Mouse (Mus musculus) bone marrow macrophage, adult 2 months (primary cell): ENCODE measurements around the gene Srgap1. TPM values are rescaled to one million over a fixed set of nuclear protein-coding genes. Genes with fewer than 3 reads are reported as not detected.

ENCODE experiments used
- H3K27ac ChIP-seq: 2 replicates; pipeline ENCODE4 v1.5.1; 2012; ENCODE audit warnings: low read depth, low read length; ENCODE audit not compliant: insufficient read depth
- H3K4me1 ChIP-seq: 2 replicates; pipeline ENCODE4 v1.6.1; 2012; ENCODE audit warnings: low read length; ENCODE audit not compliant: control insufficient read depth, insufficient read depth
- H3K4me3 ChIP-seq: 2 replicates; pipeline ENCODE4 v1.5.1; 2012; ENCODE audit warnings: mild to moderate bottlenecking, low read length, moderate library complexity; ENCODE audit not compliant: insufficient read depth
- CTCF ChIP-seq: IDR thresholded peaks from 2 replicates; pipeline ENCODE4 v1.5.1; 2012; ENCODE audit warnings: low read depth, mild to moderate bottlenecking, low read length, moderate library complexity
- POLR2A ChIP-seq: IDR thresholded peaks from 2 replicates; pipeline ENCODE4 v1.6.1; 2012; ENCODE audit warnings: mild to moderate bottlenecking, low read depth, low read length, borderline replicate concordance
- polyA plus RNA-seq: library from polyadenylated mRNA; stranded (reverse); fragments of >200 nt; gene quantifications from 2 replicates; pipeline ENCODE4 v1.2.4, GENCODE M21; 2012; ENCODE audit not compliant: missing spikeins, insufficient read depth, insufficient read length

The Srgap1 gene
- polyA plus RNA-seq, 1 experiment = not detected

GRCm38 (mm10) chr10:121865503-121866239, 181.4 kb downstream of the Srgap1 start:
- Histone ChIP-seq H3K4me3 (no peak overlapping the region), H3K27ac (no peak overlapping the region), H3K4me1 (no peaks in the 10 kb centered on the region)
- no peak for TF ChIP-seq CTCF
- TF ChIP-seq POLR2A = no peak

- Histone ChIP-seq H3K4me3 (no peak overlapping the region), H3K4me1 (no peaks in the 10 kb centered on the region), H3K27ac (no peak overlapping the region)
- TF ChIP-seq CTCF (no peak), POLR2A (no peak)
Measured at GRCm38 (mm10) chr10:121860924-121861323, 186.2 kb downstream of the Srgap1 start.

GRCm38 (mm10) chr10:121859803-121860571, 187.1 kb downstream of the Srgap1 start:
- no peaks in the 10 kb centered on the region for H3K4me1 ChIP-seq
- no peak overlapping the region for H3K27ac ChIP-seq
- TF ChIP-seq POLR2A = no peak
- TF ChIP-seq CTCF = no peak
- H3K4me3 ChIP-seq = no peak overlapping the region

- TF ChIP-seq POLR2A (no peak), CTCF (no peak)
- H3K27ac ChIP-seq = no peak overlapping the region
- no peaks in the 10 kb centered on the region for H3K4me1 ChIP-seq
- no peak overlapping the region for H3K4me3 ChIP-seq
Measured at GRCm38 (mm10) chr10:121858911-121859310, 188.2 kb downstream of the Srgap1 start.

- no peak overlapping the region for H3K27ac ChIP-seq
- no peak overlapping the region for H3K4me3 ChIP-seq
- TF ChIP-seq CTCF = no peak
- TF ChIP-seq POLR2A = no peak
- H3K4me1 ChIP-seq = no peaks in the 10 kb centered on the region
Measured at GRCm38 (mm10) chr10:121858086-121858485, 189.0 kb downstream of the Srgap1 start.

- TF ChIP-seq POLR2A = no peak
- Histone ChIP-seq H3K4me1 (no peaks in the 10 kb centered on the region), H3K4me3 (no peak overlapping the region), H3K27ac (no peak overlapping the region)
Measured at GRCm38 (mm10) chr10:121855863-121856446, 191.2 kb downstream of the Srgap1 start.

- Histone ChIP-seq H3K4me1 (no peaks in the 10 kb centered on the region), H3K27ac (no peak overlapping the region), H3K4me3 (no peak overlapping the region)
- no peak for TF ChIP-seq POLR2A
- TF ChIP-seq CTCF = no peak
Measured at GRCm38 (mm10) chr10:121853385-121853808, 193.7 kb downstream of the Srgap1 start.

- H3K4me1 ChIP-seq = no peaks in the 10 kb centered on the region
- TF ChIP-seq CTCF (no peak), POLR2A (no peak)
- no peak overlapping the region for H3K4me3 ChIP-seq
Measured at GRCm38 (mm10) chr10:121849496-121849895, 197.6 kb downstream of the Srgap1 start.

GRCm38 (mm10) chr10:121845677-121846076, 201.4 kb downstream of the Srgap1 start:
- Histone ChIP-seq H3K4me1 (no peaks in the 10 kb centered on the region), H3K27ac (no peak overlapping the region), H3K4me3 (no peak overlapping the region)
- TF ChIP-seq POLR2A (no peak), CTCF (no peak)

More at GRCm38 (mm10) chr10:121849496-121849895, 197.6 kb downstream of the Srgap1 start:
- no peak overlapping the region for H3K27ac ChIP-seq
